Mouse (Mus musculus): ENCODE data around the gene St7. TPM values are rescaled to one million over a fixed set of nuclear protein-coding genes. Genes with fewer than 3 reads are reported as not detected.
A peak's percentile ranks its signal among the peaks of the same experiment; 100 is the strongest.

St7 gene
- total RNA-seq, 2 experiments from 2014 or later = 41.1 to 46.5 TPM

DNA sequence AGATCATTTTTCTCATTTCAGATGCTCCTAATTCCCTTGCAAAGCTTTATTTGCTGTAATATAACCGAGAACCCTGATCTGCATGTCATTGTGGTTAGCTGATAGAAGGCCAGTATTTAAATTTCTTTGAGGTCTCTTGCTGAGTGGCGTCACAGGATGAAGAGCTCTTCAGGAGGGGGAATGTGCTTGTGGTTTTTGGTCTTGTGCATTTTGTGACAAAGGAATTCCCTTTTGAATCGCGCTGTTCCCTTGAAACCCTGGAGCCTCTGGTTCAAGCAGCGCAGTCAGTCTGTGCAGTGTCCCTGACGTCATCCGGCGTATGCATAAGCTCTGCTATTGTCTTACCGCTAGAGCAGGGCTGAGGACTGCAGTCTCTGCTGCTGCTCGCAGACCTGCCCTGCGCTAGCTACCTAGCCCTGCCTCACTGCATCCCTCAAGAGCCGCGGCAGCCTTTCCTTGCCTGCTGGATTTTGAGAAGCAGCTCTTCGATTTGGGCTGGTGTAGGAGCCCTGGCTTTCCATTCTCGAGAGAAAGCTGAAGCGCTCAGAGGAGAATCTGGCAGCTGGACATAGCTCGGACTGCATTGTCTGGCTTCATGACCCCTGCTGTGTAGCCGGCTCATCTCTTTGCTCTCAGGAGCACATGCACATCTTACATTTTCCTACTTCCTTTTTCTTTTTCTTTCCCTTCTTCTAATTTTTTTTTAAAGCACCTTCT is 56.3 kb downstream of the St7 start:
- peak; percentile 76 to 79 for DNase-seq (ENCODE audit: extremely low spot score in 1 of 2, low spot score in 2 of 2)
- intact Hi-C loops (cut with DNase I) = no loop called here

DNA sequence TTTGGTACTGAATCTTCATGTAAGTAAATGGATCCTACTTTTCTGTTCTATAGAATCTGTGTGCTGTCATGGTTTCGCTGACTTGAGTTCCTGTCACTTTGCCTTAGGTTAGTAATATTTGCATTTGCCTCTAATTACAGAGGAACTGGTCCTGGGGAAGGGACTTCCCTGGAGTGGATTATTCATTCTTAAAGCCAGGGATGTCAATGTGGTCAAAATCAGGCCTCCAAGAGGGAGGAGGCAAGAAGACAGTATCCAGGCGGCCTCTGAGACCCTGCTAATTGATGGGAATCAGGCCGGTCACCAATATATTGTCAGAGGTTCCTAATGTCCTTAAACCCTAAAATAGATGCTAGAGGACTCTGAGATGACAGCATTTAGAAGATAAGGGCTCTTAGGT is 56.9 kb downstream of the St7 start:
- no peak for DNase-seq (ENCODE audit: extremely low spot score in 1 of 2, low spot score in 2 of 2)
- intact Hi-C loops (cut with DNase I) = no loop called here

DNA sequence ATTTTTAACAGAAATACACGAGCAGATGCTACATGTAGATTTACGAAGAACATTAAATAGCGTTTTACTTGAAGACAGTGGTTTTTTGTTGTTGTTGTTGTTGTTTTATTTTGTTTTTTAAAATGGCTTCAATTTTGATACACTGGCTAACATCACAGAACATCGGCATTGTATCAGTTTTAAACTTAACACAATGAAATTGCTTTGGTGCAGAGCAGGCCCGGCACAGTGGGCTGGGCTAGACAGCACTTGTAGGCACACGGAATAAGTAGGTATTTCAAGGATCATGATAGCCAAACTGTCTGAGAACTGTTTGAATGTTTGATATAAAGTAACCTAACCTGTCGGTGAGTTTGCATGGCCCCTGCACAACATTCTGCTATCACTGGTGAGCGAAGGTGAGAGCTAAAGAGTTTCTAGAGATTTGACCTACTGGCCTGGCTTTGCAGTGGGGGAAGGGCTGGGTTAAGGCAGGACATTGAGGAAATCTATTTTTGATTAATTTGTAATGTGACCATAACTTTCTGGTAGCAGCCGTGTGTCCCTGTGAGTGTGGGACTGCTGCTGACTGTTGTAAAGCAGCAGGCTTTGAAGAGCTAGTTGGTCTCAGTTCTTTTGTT is 57.4 kb downstream of the St7 start:
- DNase-seq (ENCODE audit: extremely low spot score in 1 of 2, low spot score in 2 of 2) = no peak
- intact Hi-C loops (cut with DNase I) = loop anchor here (5.0 kb wide), 1 partner anchor 87 kb away; no protein-coding TSS in a partner anchor

DNA sequence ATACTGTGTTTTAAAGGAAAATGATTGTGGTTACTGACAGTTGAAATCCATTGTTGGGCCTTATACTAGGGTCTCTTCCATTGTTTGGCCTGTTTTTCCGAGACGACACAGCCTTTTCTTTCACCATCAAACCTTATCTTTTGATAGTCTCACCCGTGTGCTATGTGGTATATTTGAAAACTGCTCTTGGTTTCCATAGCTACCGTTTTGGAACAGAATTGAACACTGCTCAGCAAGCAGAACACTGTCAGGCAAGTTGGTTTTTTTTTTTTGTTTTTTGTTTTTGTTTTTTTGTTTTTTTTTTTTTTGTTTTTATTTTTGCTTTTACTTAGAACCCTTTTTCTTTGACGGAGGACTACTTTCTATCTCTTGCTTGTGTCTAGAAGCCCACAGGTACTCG is 58.2 kb downstream of the St7 start:
- intact Hi-C loops (cut with DNase I) = loop anchor here (5.0 kb wide), 1 partner anchor 86 kb away; no protein-coding TSS in a partner anchor
- DNase-seq (ENCODE audit: extremely low spot score in 1 of 2, low spot score in 2 of 2) = no peak

DNA sequence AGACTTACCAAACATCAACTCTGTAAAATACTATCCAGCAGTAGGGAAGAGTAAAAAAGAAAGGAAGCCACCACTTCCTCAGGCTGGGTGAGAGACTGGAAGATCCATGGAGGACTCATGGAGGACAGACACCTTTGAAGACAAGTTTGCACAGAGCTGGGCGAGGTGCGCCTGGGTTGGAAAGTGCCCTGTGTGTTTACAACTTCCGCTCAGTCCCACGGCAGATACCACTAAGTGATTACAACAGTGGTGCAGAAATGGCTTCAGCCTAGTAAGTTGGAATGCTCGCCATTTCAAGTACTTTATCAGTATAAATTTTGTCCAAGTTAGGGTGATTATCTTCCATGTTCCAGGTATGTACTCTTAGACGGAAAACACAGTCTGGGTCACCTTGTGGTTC is 63.2 kb downstream of the St7 start:
- intact Hi-C loops (cut with DNase I) = no loop called here
- DNase-seq (ENCODE audit: extremely low spot score in 1 of 2, low spot score in 2 of 2) = no peak

DNA sequence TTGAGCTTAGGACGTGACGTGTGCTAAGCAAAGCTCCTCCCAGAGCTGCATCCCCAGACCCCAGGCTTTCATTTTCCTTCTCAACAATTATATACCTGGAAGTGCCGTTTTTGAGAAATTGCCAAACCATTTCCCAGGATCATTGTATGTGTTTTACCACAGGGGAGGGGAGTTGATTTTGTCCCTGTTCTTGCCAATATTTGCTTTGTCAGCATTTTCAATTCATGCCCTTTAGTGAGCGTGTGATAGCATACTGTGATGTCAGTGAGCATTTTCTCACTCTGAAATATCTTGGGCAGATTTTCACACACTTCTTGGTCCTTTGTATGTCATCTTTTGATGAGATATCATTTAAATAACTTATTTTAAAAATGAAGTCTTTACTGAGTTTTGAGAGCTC is 65.8 kb downstream of the St7 start:
- no peak for DNase-seq (ENCODE audit: extremely low spot score in 1 of 2, low spot score in 2 of 2)

DNA sequence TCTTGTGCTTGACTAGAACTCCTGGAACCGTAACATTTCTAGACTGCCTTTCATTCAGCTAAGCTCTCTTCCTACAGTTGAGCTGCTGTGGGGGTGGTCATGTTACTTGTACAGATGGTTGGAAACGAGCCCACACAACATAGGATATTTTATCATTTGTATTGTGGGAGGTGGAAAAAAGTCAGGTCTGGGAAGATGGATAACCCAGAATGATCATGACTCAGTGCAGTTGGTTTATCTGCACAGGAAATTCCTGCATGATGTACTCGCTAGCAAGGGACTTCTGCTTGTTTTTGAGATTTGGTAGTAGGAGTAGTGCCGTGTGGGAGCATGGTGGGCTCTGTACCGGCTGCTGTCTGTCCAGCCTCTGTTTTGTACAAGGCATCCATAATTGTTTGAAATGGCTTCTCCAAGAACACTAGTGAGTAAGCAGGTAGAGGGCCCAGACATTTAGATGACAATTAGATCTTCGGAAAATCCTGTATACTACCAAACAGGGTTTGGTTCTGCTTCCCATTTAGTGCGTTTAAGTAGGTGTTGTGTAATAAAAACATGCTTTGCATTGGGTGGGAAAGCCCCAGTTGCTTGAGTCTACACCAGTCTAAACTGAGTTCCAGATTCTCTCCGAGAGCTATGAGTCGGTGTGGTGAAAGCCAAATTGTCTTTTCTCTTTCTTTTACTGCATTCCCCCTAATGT is 71.4 kb downstream of the St7 start:
- peak in 1 of 2 experiments; percentile 59 for DNase-seq (ENCODE audit: extremely low spot score in 1 of 2, low spot score in 2 of 2)
- intact Hi-C loops (cut with DNase I) = no loop called here

More for the DNA sequence above, 65.8 kb downstream of the St7 start:
- intact Hi-C loops (cut with DNase I) = no loop called here

DNA sequence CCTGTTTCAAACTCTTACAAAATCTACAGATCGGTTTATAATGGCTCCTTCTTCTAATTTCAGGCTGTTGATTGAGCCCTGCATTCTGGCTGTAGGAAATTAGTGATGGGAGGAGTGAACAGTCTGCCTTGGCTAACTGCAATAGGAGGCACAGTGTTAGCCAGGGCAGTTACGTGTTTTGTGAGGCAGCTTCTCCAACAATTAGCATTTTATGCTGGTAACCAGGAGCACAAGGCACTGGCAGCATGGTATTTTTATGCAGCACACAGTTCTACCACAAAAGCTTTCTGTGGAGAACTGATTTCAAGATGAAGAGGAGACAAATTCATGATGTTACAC is 71.9 kb downstream of the St7 start:
- intact Hi-C loops (cut with DNase I) = no loop called here
- DNase-seq (ENCODE audit: extremely low spot score in 1 of 2, low spot score in 2 of 2) = no peak

DNA sequence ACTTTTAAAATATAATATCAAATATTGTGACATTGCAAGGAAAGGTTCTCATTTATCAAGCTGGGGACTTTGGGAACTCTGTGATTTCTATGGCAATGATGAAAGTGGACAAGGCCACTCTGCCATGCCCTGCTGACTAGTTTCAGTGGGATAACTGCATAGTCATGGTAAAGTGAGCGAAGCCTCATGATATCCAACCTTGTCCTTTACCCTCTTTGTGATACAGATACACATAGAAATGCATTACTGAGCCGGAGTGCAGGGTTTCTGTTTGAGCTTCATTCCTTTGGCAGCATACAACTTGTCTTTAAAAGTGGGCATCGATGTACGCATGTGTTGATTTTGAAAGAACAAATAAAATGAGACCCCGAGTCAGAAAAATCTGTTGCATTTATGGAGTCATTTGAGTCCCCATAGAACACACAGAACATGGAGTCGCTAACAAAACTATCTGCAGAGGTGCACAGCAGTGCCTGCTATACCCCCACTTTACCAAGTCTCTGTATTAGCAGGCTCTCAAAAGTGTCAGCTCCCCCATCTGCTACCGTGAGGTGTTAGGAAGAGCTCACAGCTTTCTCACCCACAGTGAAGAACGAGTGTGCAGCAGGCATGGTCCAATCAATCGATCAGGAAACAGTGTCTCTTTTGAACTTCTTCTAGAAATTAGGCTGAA is 77.4 kb downstream of the St7 start:
- no peak for DNase-seq (ENCODE audit: extremely low spot score in 1 of 2, low spot score in 2 of 2)
- intact Hi-C loops (cut with DNase I) = no loop called here

DNA sequence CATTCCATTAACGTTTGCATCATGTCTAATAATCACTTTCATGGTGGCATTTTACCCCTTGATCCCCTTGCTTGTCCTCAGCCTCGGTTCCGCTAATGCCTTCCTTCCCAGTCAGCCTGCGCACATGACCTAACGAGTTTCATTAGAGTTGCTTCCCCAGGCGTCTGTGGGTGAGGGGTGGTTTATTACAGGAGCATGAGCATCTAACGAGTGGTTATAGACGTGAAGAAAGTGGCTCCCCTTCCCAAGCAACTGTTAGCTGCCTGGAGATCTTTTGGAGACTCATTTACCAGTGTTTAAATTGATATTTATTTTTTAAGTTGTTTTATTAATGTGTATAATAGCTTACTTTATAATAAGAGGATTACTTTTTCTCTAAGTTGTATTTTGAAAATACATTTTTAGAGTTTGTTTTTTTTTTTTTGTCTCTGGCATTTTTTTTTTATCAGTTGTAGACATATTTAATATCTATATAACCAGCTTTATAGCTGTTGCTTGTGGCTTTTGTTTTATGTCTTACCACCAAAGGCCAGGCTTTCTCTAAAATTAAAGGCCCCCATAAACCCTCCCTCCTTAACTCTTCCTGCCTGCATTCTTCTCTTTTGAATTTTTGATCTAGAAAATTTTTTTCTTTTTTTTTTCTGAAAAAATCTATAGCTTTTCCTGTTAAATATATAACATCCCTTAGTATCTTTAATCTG is 78.1 kb downstream of the St7 start:
- intact Hi-C loops (cut with DNase I) = no loop called here
- no peak for DNase-seq (ENCODE audit: extremely low spot score in 1 of 2, low spot score in 2 of 2)

DNA sequence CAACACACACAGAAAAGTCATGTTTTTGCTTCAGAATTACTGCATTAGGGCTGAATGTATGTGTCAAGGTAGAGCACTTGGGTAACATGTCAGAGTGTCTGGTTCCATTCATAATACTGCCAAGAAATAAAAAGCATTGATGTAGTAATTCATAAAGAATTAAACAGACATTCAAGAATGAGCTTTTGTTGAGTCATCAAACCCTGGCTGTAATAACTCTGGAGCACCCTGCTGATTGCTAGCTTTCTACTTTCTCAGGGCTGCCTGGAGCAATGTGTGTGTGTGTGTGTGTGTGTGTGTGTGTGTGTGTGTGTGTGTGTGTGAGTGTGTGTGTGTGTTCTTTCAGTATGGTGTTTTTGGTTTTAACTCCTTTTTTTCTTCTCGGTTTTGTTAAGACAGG is 78.7 kb downstream of the St7 start:
- no peak for DNase-seq (ENCODE audit: extremely low spot score in 1 of 2, low spot score in 2 of 2)
- intact Hi-C loops (cut with DNase I) = no loop called here

DNA sequence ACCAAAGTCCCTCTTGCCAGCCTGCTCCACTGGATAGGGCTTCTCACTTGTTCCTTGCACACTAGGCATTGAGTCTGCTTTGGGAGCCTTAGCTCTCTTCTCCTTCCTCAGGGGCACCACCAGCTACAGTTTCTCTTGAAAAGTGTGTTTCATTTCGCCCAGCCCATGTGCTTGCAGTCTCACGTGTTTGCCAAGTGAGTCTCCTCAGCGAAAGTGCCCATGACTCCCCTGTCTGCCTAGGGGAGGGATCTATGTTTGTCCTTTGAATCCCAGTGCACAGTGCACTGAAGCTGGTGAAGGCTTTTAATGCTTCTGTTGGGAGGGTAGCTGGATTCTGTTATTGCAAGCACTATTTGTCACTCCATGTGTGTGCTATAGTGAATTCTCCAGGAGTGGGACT is 79.8 kb downstream of the St7 start:
- intact Hi-C loops (cut with DNase I) = no loop called here
- no peak for DNase-seq (ENCODE audit: extremely low spot score in 1 of 2, low spot score in 2 of 2)

DNA sequence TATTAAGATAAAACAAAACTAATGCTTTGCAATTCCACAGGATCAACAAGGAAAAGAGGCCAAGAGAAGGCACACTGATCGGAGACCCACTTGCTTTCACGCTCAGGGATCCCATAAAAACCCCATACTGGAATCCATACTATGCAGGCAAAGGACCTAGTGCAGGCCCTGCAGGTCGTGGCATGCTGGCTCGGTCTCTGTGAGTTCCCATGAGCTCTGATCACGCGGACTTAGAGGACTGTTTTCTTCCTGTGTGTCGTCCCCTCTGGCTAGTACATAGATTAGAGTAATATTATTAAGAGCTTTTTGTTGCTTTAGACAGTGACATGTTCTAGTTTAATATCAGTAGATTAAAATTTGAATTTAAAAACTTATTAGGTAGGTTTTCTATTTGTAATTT is 83.3 kb downstream of the St7 start:
- intact Hi-C loops (cut with DNase I) = no loop called here
- DNase-seq (ENCODE audit: extremely low spot score in 1 of 2, low spot score in 2 of 2) = no peak

DNA sequence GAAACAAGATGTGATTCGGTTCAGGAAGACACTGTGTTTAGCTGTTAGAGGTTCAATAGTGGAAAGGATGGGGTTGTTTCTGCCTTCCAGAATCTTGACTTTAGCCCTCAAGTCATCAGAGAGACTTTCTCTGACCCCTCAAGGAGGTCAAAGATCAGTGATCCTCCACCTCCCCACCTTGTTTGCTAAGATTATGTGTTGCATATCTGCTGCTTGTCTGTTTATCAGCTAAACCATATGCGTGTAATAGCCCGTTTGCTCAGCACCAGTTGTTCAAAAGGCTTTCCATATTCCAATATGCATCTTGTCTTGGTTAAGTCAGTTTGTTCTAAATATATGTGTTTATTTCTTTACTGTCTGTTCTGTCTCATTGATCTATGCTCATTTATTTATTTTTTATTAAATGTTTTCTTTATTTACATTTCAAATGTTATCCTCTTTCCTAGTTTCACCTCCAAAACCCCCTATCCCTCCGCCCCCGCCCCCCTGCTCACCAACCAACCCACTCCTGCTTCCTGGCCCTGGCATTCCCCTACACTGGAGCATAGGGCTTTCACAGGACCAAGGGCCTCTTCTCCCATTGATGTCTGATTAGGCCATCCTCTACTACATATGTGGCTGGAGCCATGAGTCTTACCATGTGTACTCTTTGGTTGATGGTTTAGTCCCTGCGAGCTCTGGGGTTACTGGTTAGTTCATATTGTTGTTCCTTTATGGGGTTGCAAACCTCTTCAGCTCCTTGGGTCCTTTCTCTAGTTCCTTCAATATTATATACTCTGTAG is 84.5 kb downstream of the St7 start:
- intact Hi-C loops (cut with DNase I) = no loop called here
- DNase-seq (ENCODE audit: extremely low spot score in 1 of 2, low spot score in 2 of 2) = no peak

DNA sequence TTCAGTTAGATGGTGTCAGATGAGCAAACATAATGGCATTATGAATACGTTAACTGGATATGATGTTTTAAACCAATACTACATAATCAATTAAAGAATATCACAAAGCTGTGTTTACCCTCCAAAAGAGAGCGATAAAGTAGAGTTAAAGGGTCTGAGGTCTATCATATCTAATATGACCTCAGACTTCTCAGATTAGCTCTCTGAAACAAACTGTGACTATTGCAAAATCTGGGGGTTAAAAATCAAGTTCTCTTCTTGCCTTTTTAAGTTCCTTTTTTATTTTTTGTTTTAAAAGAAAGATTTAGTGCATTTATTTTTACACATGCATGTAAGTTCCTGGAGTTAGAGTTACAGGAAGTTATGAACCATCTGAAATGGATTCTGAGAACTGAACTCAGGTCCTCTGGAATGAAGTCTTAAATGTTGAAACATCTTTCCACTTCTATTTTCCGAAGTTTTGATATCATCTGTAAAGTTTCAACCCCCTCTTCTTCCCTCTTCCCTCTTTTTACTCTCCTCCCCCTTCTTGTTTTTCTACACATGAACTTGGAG is 86.0 kb downstream of the St7 start:
- intact Hi-C loops (cut with DNase I) = no loop called here
- no peak for DNase-seq (ENCODE audit: extremely low spot score in 1 of 2, low spot score in 2 of 2)

DNA sequence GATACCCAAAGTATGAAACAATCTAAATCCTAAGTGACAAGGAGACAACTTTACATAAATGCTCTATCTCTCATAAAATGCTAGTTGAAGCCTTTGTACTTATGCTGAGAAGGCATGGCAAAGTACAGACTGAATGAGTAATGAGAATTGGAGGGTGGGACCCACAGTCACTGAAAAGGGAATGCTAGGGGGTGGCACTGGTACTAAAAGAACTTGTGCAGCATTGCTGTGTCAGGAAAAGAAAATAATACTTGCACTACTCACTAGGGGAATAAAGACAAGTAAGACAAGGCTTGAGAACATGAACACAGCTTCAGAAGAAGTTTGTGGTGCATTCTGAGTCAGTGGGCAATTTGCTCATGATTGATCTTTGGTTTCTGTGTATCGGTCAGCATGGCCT is 90.8 kb downstream of the St7 start:
- DNase-seq (ENCODE audit: extremely low spot score in 1 of 2, low spot score in 2 of 2) = no peak
- intact Hi-C loops (cut with DNase I) = no loop called here

DNA sequence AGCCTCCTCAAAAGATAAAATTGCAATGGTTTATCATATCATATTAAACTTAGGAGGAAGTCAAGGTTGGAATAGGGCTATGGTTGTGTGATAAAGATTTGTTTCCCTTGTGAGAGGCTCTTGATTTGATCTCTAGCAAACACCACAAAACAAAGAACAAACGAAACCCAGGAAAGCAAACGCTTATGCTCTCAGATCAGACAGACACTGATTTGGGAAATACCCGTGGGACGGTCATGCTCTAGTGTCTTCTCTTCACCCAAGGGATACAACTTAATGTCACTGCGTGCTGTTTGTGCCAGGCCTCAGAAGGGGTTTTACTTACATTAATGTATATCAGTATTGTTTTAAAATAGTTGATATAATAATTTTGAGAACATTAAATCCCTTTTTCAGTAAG is 91.8 kb downstream of the St7 start:
- intact Hi-C loops (cut with DNase I) = no loop called here

DNA sequence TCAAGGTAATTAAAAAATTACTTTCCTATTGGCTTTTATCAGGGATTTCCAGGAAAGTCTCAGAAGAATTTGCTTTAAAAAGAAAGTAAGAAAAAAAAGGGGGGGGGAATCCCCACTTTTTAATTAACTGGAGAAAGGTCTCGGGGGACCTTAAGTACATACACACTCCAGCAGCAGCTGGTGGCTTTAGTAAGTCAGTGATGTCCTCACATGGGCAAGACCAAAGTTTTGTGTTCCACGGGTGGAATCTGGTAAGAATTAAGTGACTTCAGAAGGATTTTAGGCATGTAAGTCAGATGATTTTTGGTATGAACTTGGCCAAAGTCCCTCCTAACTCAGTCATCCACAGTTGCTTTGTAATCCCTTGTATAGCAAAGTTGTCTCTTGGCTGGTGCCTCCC is 92.5 kb downstream of the St7 start:
- intact Hi-C loops (cut with DNase I) = no loop called here
- no peak for DNase-seq (ENCODE audit: extremely low spot score in 1 of 2, low spot score in 2 of 2)

More for the DNA sequence above, 91.8 kb downstream of the St7 start:
- no peak for DNase-seq (ENCODE audit: extremely low spot score in 1 of 2, low spot score in 2 of 2)

All from left cerebral cortex, postnatal 10 days (tissue).